Mouse (Mus musculus) urinary bladder, adult 18-20 months (tissue): ENCODE data around the gene Phc2.

Source experiments
- DNase-seq, 2 experiments: peaks; one replicate each; pipeline ENCODE4 v3.0.0; 2022; ENCODE audit warnings: low spot score in 2 of 2, mixed read lengths in 2 of 2

Gene Phc2

GRCm38 (mm10) chr4:128720110-128720509 is 65.6 kb downstream of the Phc2 start:
- DNase-seq = no peak

- no peak for DNase-seq
These were observed 66.7 kb downstream of the Phc2 start for GRCm38 (mm10) chr4:128721061-128721648.

- no peak for DNase-seq
These were observed 67.3 kb downstream of the Phc2 start for GRCm38 (mm10) chr4:128721761-128722160.

- DNase-seq = no peak
These were observed 68.4 kb downstream of the Phc2 start for GRCm38 (mm10) chr4:128722932-128723331.

- DNase-seq = no peak
These were observed 68.9 kb downstream of the Phc2 start for GRCm38 (mm10) chr4:128723431-128723830.

- DNase-seq = no peak
These were observed 69.6 kb downstream of the Phc2 start for GRCm38 (mm10) chr4:128724059-128724458.

GRCm38 (mm10) chr4:128727019-128727720 is 72.7 kb downstream of the Phc2 start:
- peak; percentile 78 to 83 for DNase-seq

- DNase-seq = peak in 1 of 2 experiments; percentile 70
These were observed 73.4 kb downstream of the Phc2 start for GRCm38 (mm10) chr4:128727721-128728430.

GRCm38 (mm10) chr4:128728431-128728851 is 73.9 kb downstream of the Phc2 start:
- no peak for DNase-seq

GRCm38 (mm10) chr4:128729033-128729708 is 74.7 kb downstream of the Phc2 start:
- DNase-seq = no peak

GRCm38 (mm10) chr4:128729709-128730037 is 75.2 kb downstream of the Phc2 start:
- DNase-seq = no peak

GRCm38 (mm10) chr4:128730271-128730670 is 75.8 kb downstream of the Phc2 start:
- DNase-seq = no peak

GRCm38 (mm10) chr4:128732794-128733193 is 78.3 kb downstream of the Phc2 start:
- no peak for DNase-seq

GRCm38 (mm10) chr4:128733496-128733895 is 79.0 kb downstream of the Phc2 start:
- no peak for DNase-seq

GRCm38 (mm10) chr4:128734217-128734616 is 79.7 kb downstream of the Phc2 start:
- peak in 1 of 2 experiments; percentile 46 for DNase-seq

GRCm38 (mm10) chr4:128734721-128735671 is 80.5 kb downstream of the Phc2 start:
- no peak for DNase-seq

- DNase-seq = no peak
These were observed 82.7 kb downstream of the Phc2 start for GRCm38 (mm10) chr4:128737137-128737589.

- no peak for DNase-seq
These were observed 83.5 kb downstream of the Phc2 start for GRCm38 (mm10) chr4:128737825-128738610.

GRCm38 (mm10) chr4:128740878-128741277 is 86.4 kb downstream of the Phc2 start:
- DNase-seq = no peak

GRCm38 (mm10) chr4:128741906-128742305 is 87.4 kb downstream of the Phc2 start:
- no peak for DNase-seq
